Mouse (Mus musculus) stomach, embryonic 14.5 days (tissue): Measurements from ENCODE around the gene Fmn2. TPM values are rescaled to one million over a fixed set of nuclear protein-coding genes. Genes with fewer than 3 reads are reported as not detected.

Experiments used
- ATAC-seq: fragments of 200-750 bp; cut with Nextera tagmentation; 2 replicates; pipeline ENCODE4 v1.8.0; 2017; ENCODE audit warnings: low read depth, moderate TSS enrichment; ENCODE audit not compliant: insufficient number of reproducible peaks, insufficient read depth, low FRiP score
- H3K27ac ChIP-seq: fragments of 300-500 bp; sonication (generic); 2 replicates; pipeline ENCODE4 v1.5.1; 2014; ENCODE audit warnings: mild to moderate bottlenecking, low read length, moderate library complexity, mixed read lengths
- H3K27me3 ChIP-seq: fragments of 300-500 bp; sonication (generic); 2 replicates; pipeline ENCODE4 v1.6.1; 2014; ENCODE audit warnings: low read length, control low read depth, mixed read lengths; ENCODE audit not compliant: control insufficient read depth, insufficient read depth
- H3K36me3 ChIP-seq: fragments of 300-500 bp; sonication (generic); 2 replicates; pipeline ENCODE4 v1.6.1; 2014; ENCODE audit warnings: mild to moderate bottlenecking, control low read depth, low read length, moderate library complexity, mixed read lengths; ENCODE audit not compliant: control insufficient read depth, insufficient read depth
- H3K4me1 ChIP-seq: fragments of 300-500 bp; sonication (generic); 2 replicates; pipeline ENCODE4 v1.6.1; 2014; ENCODE audit warnings: low read length, control low read depth, mixed read lengths; ENCODE audit not compliant: control insufficient read depth, insufficient read depth
- H3K4me2 ChIP-seq: fragments of 300-500 bp; sonication (generic); replicated peaks from 2 replicates; pipeline ENCODE4 v1.6.1; 2014; ENCODE audit warnings: low read depth, low read length, control low read depth
- H3K4me3 ChIP-seq: fragments of 300-500 bp; sonication (generic); 2 replicates; pipeline ENCODE4 v1.5.1; 2014; ENCODE audit warnings: low read depth, low read length, control low read depth
- H3K9ac ChIP-seq: fragments of 300-500 bp; sonication (generic); replicated peaks from 2 replicates; pipeline ENCODE4 v1.6.1; 2014; ENCODE audit warnings: low read depth, mild to moderate bottlenecking, control low read depth, low read length, moderate library complexity, mixed read lengths
- H3K9me3 ChIP-seq: fragments of 300-500 bp; sonication (generic); 2 replicates; pipeline ENCODE4 v1.6.1; 2016; ENCODE audit warnings: low read depth, low read length, control low read depth; ENCODE audit not compliant: control insufficient read depth
- WGBS: fragments of 180-500 bp; shearing (Covaris S2); extraction: QIAGEN DNeasy Blood & Tissue Kit; methylation state at CpG from one replicate; pipeline ENCODE4 v1.1.7; 2014; 5-methylcytosine and 5-hydroxymethylcytosine counted together
- polyA plus RNA-seq: library from polyadenylated mRNA; unstranded; fragments of >200 nt; fragmentation: Nextera tagmentation; extraction: Ambion mirVana; gene quantifications from 2 replicates; pipeline ENCODE4 v1.2.1, GENCODE M21; 2014

Gene Fmn2
- polyA plus RNA-seq, 1 experiment from 2014 or later: 2.8 TPM

DNA sequence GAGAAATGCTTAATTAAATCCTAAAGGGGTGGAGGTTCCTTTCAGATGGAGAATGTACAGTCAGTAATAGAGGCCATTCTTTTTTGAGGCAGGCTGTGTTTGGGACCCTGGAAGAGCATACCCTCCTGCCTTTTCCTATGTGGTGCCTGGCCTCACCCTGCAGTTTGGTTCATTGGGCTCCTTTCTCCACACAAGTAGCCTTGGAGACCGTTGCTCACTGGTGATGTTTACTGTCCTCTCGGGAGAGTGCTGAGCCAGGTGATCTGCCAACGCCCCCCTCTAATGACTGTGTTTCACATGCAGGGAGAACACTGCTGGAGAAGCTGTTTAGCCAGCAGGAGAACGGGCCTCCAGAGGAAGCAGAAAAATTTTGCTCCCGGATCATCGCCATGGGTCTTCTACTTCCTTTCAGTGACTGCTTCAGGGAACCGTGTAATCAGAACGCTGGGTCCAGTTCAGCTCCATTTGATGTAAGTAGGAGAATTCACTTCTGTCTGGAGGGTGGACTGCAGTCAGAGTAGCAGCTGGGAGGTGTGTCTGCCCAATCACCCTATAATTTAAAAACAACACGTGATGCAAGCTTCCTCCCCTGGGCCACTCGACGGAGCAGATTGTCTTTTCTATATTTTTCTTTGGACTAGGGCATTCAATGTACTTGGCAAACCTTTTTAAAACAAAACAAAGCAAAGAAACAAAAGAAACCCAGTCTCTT, 35.3 kb downstream of the Fmn2 start:
- Histone ChIP-seq H3K9me3 (no peaks in the 10 kb centered on the region), H3K4me3 (no peak overlapping the region), H3K27me3 (no peaks in the 10 kb centered on the region), H3K4me2 (no peak overlapping the region), H3K27ac (no peak overlapping the region), H3K9ac (no peak overlapping the region), H3K4me1 (no peaks in the 10 kb centered on the region), H3K36me3 (no peaks in the 10 kb centered on the region)
- ATAC-seq: no peak
- 60% methylated on average over 11 of the region's 11 CpGs for WGBS

DNA sequence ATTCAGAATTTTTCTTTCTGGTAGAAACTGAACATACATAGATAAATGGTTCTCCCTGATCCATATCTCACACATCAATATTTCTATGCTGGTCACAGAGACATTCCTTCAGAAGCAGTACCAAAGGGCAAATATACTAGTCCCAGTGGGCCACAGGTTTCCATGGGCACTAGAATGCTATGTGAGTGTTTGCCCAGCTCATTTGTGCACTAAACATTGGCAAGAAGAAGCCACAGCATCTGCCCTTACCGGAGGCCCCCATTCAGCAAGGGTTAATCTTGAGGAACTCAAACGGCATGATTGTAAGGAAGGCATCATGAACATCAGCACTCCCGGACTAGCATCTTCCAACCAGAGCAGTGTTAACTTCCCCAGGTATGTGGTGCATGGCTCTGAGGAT, 35.9 kb downstream of the Fmn2 start:
- H3K36me3 ChIP-seq: no peaks in the 10 kb centered on the region
- H3K9ac ChIP-seq: no peak overlapping the region
- H3K27me3 ChIP-seq: no peaks in the 10 kb centered on the region
- no peak overlapping the region for H3K27ac ChIP-seq
- 86% methylated on average over 3 of the region's 3 CpGs for WGBS
- no peak overlapping the region for H3K4me3 ChIP-seq
- H3K4me2 ChIP-seq: no peak overlapping the region
- no peaks in the 10 kb centered on the region for H3K4me1 ChIP-seq
- H3K9me3 ChIP-seq: no peaks in the 10 kb centered on the region
- no peak for ATAC-seq

DNA sequence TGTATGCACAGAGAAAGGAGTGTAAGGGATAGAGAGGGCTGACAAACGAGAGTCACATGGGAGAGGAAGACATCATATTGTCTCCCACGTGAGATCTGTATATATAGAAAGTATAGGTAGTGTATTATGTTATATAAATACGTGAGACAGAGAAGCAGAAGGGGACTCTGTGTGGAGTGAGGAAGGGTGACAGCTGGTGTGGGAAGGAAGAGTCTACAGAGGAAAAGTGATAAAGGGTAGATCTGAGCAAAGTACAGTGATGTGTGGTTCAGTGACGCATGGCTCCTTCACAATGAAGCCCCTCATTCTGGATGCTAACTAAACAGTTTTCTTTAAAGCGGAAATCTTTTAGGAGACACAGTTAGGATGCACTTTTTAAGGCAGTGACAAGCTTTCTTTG, 46.7 kb downstream of the Fmn2 start:
- no peak overlapping the region for H3K4me3 ChIP-seq
- WGBS: 68% methylated on average over 5 of the region's 5 CpGs
- H3K9ac ChIP-seq: no peak overlapping the region

GRCm38 (mm10) chr1:174553272-174554007, 51.8 kb downstream of the Fmn2 start:
- H3K36me3 ChIP-seq: no peaks in the 10 kb centered on the region
- no peaks in the 10 kb centered on the region for H3K4me1 ChIP-seq
- H3K27ac ChIP-seq: no peak overlapping the region
- no peak overlapping the region for H3K9ac ChIP-seq
- H3K9me3 ChIP-seq: no peaks in the 10 kb centered on the region
- ATAC-seq: no peak
- no peak overlapping the region for H3K4me2 ChIP-seq
- H3K4me3 ChIP-seq: no peak overlapping the region
- no peaks in the 10 kb centered on the region for H3K27me3 ChIP-seq
- 26% methylated on average over 2 of the region's 2 CpGs for WGBS

More for the DNA sequence above, 46.7 kb downstream of the Fmn2 start:
- Histone ChIP-seq H3K9me3 (no peaks in the 10 kb centered on the region), H3K27me3 (no peaks in the 10 kb centered on the region), H3K27ac (no peak overlapping the region), H3K4me2 (no peak overlapping the region), H3K36me3 (no peaks in the 10 kb centered on the region), H3K4me1 (no peaks in the 10 kb centered on the region)
- ATAC-seq: no peak

GRCm38 (mm10) chr1:174555412-174555811, 53.8 kb downstream of the Fmn2 start:
- ATAC-seq: no peak
- no peaks in the 10 kb centered on the region for H3K27me3 ChIP-seq
- no peak overlapping the region for H3K9ac ChIP-seq
- H3K4me2 ChIP-seq: no peak overlapping the region
- no peak overlapping the region for H3K27ac ChIP-seq
- no peaks in the 10 kb centered on the region for H3K9me3 ChIP-seq
- H3K4me1 ChIP-seq: no peaks in the 10 kb centered on the region
- H3K4me3 ChIP-seq: no peak overlapping the region
- H3K36me3 ChIP-seq: no peaks in the 10 kb centered on the region
- 86% methylated on average over 3 of the region's 3 CpGs for WGBS

DNA sequence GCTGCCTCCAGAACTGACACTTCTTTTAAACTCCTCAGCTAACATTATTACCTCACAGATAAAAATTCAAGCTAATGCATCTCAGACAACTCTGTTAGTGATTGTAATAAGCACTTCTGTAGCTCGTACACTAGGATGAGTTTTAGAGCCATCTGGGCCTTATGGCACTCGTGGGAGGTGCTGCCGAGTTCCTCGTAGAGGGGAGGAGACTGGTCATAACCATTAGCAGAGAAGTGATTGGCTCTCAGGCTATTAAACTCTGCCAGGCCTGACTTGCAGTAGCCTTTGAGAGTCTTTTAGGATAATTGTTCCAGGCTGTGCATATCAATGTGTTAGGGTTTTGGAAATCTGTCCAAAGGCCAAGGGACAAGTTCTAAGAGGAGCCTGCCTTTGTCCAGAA, 55.6 kb downstream of the Fmn2 start:
- no peak for ATAC-seq

GRCm38 (mm10) chr1:174557841-174558240, 56.2 kb downstream of the Fmn2 start:
- ATAC-seq: no peak
- Histone ChIP-seq H3K4me3 (no peak overlapping the region), H3K27ac (no peak overlapping the region), H3K36me3 (no peaks in the 10 kb centered on the region), H3K4me1 (no peaks in the 10 kb centered on the region), H3K9ac (no peak overlapping the region), H3K4me2 (no peak overlapping the region), H3K9me3 (no peaks in the 10 kb centered on the region), H3K27me3 (no peaks in the 10 kb centered on the region)
- WGBS: 70% methylated on average over 3 of the region's 3 CpGs

More for the DNA sequence above, 55.6 kb downstream of the Fmn2 start:
- Histone ChIP-seq H3K27ac (no peak overlapping the region), H3K9me3 (no peaks in the 10 kb centered on the region), H3K4me2 (no peak overlapping the region), H3K27me3 (no peaks in the 10 kb centered on the region), H3K4me3 (no peak overlapping the region), H3K9ac (no peak overlapping the region), H3K36me3 (no peaks in the 10 kb centered on the region), H3K4me1 (no peaks in the 10 kb centered on the region)
- 66% methylated on average over 4 of the region's 4 CpGs for WGBS

GRCm38 (mm10) chr1:174558488-174558887, 56.9 kb downstream of the Fmn2 start:
- H3K9me3 ChIP-seq: no peaks in the 10 kb centered on the region
- H3K27me3 ChIP-seq: no peaks in the 10 kb centered on the region
- ATAC-seq: no peak
- H3K36me3 ChIP-seq: no peaks in the 10 kb centered on the region
- WGBS: 86% methylated on average over 2 of the region's 2 CpGs
- H3K4me3 ChIP-seq: no peak overlapping the region
- H3K9ac ChIP-seq: no peak overlapping the region
- H3K4me1 ChIP-seq: no peaks in the 10 kb centered on the region
- no peak overlapping the region for H3K4me2 ChIP-seq
- no peak overlapping the region for H3K27ac ChIP-seq
